Mouse (Mus musculus) central nervous system, embryonic 11.5 days (tissue): ENCODE data around the gene Psmd11. TPM values are rescaled to one million over a fixed set of nuclear protein-coding genes. Genes with fewer than 3 reads are reported as not detected.

Source experiments
- polyA plus RNA-seq: library from polyadenylated mRNA; depleted of rRNA; stranded (reverse); fragments of >200 nt; gene quantifications from 2 replicates; pipeline ENCODE4 v1.2.3, GENCODE M21; 2012; rRNA removed

Gene Psmd11
- polyA plus RNA-seq = 96.4 and 112 TPM in 2 replicates

DNA sequence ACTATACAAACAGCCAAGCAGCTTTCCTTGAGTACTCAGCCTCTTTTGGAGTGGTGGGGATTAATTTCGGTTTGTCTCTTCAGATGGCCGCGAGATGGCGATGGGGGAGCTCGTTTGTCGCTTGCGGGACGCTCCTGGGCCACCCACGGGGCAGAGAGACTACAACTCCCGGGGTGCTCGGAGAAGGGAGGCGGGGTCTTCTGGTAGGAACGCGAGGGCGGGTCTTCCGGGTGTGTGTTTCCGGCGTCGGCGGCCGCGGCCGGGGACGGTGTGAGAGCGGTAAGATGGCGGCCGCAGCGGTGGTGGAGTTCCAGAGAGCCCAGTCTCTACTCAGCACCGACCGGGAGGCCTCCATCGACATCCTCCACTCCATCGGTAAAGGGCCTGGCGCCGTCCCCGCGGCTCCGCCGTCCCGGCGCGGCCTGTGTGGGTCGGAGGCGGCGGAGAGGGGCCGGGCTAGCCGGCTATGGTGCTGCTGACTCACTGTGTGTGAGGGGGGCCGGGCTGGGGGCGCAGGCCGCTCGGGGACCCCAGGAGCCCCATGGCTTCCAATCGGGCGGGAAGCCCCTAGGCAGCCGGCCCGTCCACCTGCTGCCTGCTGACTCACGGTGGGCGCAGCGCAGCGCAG lies at the start of gene Psmd11:
Gene Psmd11, plus strand, starts transcription at position 235 of the 628 bp plus-strand sequence.

DNA sequence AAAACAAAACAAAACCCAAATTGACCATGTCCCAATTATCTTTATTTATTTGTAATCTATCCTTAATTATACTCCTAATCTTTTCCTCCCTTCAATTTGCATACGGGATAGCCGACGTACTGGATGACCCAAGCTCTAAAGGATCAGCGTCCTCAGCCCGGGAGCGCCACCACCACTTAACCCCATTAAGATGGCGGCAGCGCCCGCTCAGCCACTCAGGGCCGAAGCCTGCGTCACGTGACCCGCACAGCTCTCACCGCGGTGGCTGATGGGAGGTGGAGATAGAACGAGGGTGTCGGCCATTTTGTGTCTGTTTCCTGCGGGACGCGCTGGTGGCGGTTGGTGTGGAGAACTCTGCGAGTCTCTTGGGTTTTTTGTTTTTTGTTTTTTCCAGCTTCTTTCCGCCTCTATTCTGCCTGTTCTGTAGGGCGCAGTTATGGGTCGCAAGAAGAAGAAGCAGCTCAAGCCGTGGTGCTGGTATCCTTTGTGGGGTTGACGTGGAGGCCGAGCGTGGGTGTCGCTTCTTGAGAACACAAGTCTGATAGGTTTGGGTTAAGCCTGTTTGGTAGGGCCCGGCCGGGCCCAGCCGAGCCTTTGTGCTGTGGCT lies 45.3 kb upstream of the Psmd11 start, which contains the start of gene Zfp207:
Gene Zfp207, plus strand, starts transcription at position 261 of the 607 bp plus-strand sequence.

GRCm38 (mm10) chr11:80476222-80477189 lies 48.1 kb downstream of the Psmd11 start, which contains the start of gene Cdk5r1:
Gene Cdk5r1, plus strand, starts transcription at chr11:80477023.

Other genes starting within 250 kb of the Psmd11 start
- 2.1 and 2.9 TPM in 2 replicates for gene Rnf135, start 244.8 kb upstream of the Psmd11 start, polyA plus RNA-seq
- 30.3 and 43.6 TPM in 2 replicates for gene Rhot1, start 219.6 kb upstream of the Psmd11 start, polyA plus RNA-seq
- 15.3 and 20.5 TPM in 2 replicates for gene Rhbdl3, start 127.7 kb upstream of the Psmd11 start, polyA plus RNA-seq
- 16.0 and 24.1 TPM in 2 replicates for gene 5730455P16Rik, start 50.6 kb upstream of the Psmd11 start, polyA plus RNA-seq
- 183 and 340 TPM in 2 replicates for gene Zfp207, start 45.3 kb upstream of the Psmd11 start, polyA plus RNA-seq
- gene Cdk5r1, start 48.4 kb downstream of the Psmd11 start, polyA plus RNA-seq = 48.0 and 48.5 TPM in 2 replicates